Mouse (Mus musculus) midbrain, embryonic 15.5 days (tissue): ENCODE results near the gene Slc35f4. TPM values are rescaled to one million over a fixed set of nuclear protein-coding genes. Genes with fewer than 3 reads are reported as not detected.
"Not testable (repeated sequence)": the region's sequence is repeated elsewhere in the genome, so short reads cannot be mapped to it uniquely, and the experiment has no call there.

Experiments used
- ATAC-seq: fragments of 200-750 bp; cut with Nextera tagmentation; replicated peaks from 2 replicates; pipeline ENCODE4 v1.8.0; 2017; ENCODE audit warnings: moderate TSS enrichment
- H3K27ac ChIP-seq: fragments of 300-500 bp; sonication (generic); 2 replicates; pipeline ENCODE4 v1.5.1; 2015; ENCODE audit warnings: mild to moderate bottlenecking, inconsistent platforms
- H3K27me3 ChIP-seq: fragments of 300-500 bp; sonication (generic); replicated peaks from 2 replicates; pipeline ENCODE4 v1.6.1; 2015; ENCODE audit warnings: inconsistent platforms
- H3K36me3 ChIP-seq: fragments of 300-500 bp; sonication (generic); replicated peaks from 2 replicates; pipeline ENCODE4 v1.6.1; 2015; ENCODE audit warnings: inconsistent platforms
- H3K4me1 ChIP-seq: fragments of 300-500 bp; sonication (generic); 2 replicates; pipeline ENCODE4 v1.6.1; 2015; ENCODE audit warnings: inconsistent platforms
- H3K4me2 ChIP-seq: fragments of 300-500 bp; sonication (generic); 2 replicates; pipeline ENCODE4 v1.6.1; 2015; ENCODE audit warnings: inconsistent platforms, mild to moderate bottlenecking, moderate library complexity
- H3K4me3 ChIP-seq: fragments of 300-500 bp; sonication (generic); 2 replicates; pipeline ENCODE4 v1.5.1; 2015; ENCODE audit warnings: mild to moderate bottlenecking, inconsistent platforms
- H3K9ac ChIP-seq: fragments of 300-500 bp; sonication (generic); 2 replicates; pipeline ENCODE4 v1.6.1; 2015; ENCODE audit warnings: mild to moderate bottlenecking, inconsistent platforms
- H3K9me3 ChIP-seq: fragments of 300-500 bp; sonication (generic); 2 replicates; pipeline ENCODE4 v1.6.1; 2016; ENCODE audit warnings: inconsistent platforms
- WGBS: fragments of 180-500 bp; shearing (Covaris S2); methylation state at CpG from one replicate; pipeline ENCODE4 v1.1.7; 2015; ENCODE audit warnings: mixed read lengths; 5-methylcytosine and 5-hydroxymethylcytosine counted together
- polyA plus RNA-seq: library from polyadenylated mRNA; unstranded; fragments of >200 nt; fragmentation: Nextera tagmentation; extraction: Ambion mirVana; gene quantifications from 2 replicates; pipeline ENCODE4 v1.2.1, GENCODE M21; 2015

Slc35f4 gene
- polyA plus RNA-seq, 1 experiment from 2014 or later: 16.4 TPM

- H3K27ac ChIP-seq: no peak overlapping the region
- H3K9me3 ChIP-seq: no peaks in the 10 kb centered on the region
- no peak overlapping the region for H3K9ac ChIP-seq
- H3K4me1 ChIP-seq: peaks cover 4% of the 10 kb centered on the region; the same call in 1 of the 2 replicates
- no peaks in the 10 kb centered on the region for H3K27me3 ChIP-seq
- 32% methylated on average over 8 of the region's 8 CpGs for WGBS
- H3K4me2 ChIP-seq: no peak overlapping the region
- ATAC-seq: no peak
- no peak overlapping the region for H3K4me3 ChIP-seq
- H3K36me3 ChIP-seq: no peaks in the 10 kb centered on the region
Observed at GRCm38 (mm10) chr14:49300981-49301619, 224.7 kb downstream of the Slc35f4 start.

GRCm38 (mm10) chr14:49300326-49300725, 225.5 kb downstream of the Slc35f4 start:
- H3K4me1 ChIP-seq: no peaks in the 10 kb centered on the region
- no peak overlapping the region for H3K9ac ChIP-seq
- ATAC-seq: no peak
- no peak overlapping the region for H3K27ac ChIP-seq
- H3K36me3 ChIP-seq: no peaks in the 10 kb centered on the region
- H3K4me2 ChIP-seq: no peak overlapping the region
- H3K9me3 ChIP-seq: no peaks in the 10 kb centered on the region
- WGBS: 56% methylated on average over 8 of the region's 8 CpGs
- no peak overlapping the region for H3K4me3 ChIP-seq
- H3K27me3 ChIP-seq: no peaks in the 10 kb centered on the region

- Histone ChIP-seq H3K27me3 (no peaks in the 10 kb centered on the region), H3K36me3 (no peaks in the 10 kb centered on the region), H3K9ac (no peak overlapping the region), H3K4me1 (peaks cover 12% of the 10 kb centered on the region; the same call in 1 of the 2 replicates), H3K4me3 (no peak overlapping the region), H3K4me2 (no peak overlapping the region), H3K9me3 (no peaks in the 10 kb centered on the region), H3K27ac (0 out of 2 replicates have a peak overlapping the region, but pooled peaks have one; percentile 23)
- 11% methylated on average over 4 of the region's 4 CpGs for WGBS
- peak; percentile 75 for ATAC-seq
Observed at GRCm38 (mm10) chr14:49293802-49294449, 231.9 kb downstream of the Slc35f4 start.

- Histone ChIP-seq H3K27ac (no peak overlapping the region), H3K4me2 (no peak overlapping the region), H3K9me3 (no peaks in the 10 kb centered on the region), H3K36me3 (no peaks in the 10 kb centered on the region), H3K27me3 (0 out of 2 replicates have a peak, but pooled peaks cover 3% of the 10 kb centered on the region), H3K9ac (no peak overlapping the region), H3K4me3 (no peak overlapping the region), H3K4me1 (peaks cover 12% of the 10 kb centered on the region; the same call in 1 of the 2 replicates)
- no peak for ATAC-seq
- 89% methylated on average over 3 of the region's 3 CpGs for WGBS
Observed at GRCm38 (mm10) chr14:49290029-49290745, 235.7 kb downstream of the Slc35f4 start.

- Histone ChIP-seq H3K9ac (no peak overlapping the region), H3K27ac (no peak overlapping the region), H3K4me3 (no peak overlapping the region), H3K4me1 (no peaks in the 10 kb centered on the region), H3K27me3 (0 out of 2 replicates have a peak, but pooled peaks cover 3% of the 10 kb centered on the region), H3K4me2 (no peak overlapping the region), H3K9me3 (no peaks in the 10 kb centered on the region), H3K36me3 (no peaks in the 10 kb centered on the region)
- WGBS: 76% methylated on average over 7 of the region's 7 CpGs
- ATAC-seq: no peak
Observed at GRCm38 (mm10) chr14:49283784-49284655, 241.8 kb downstream of the Slc35f4 start.

GRCm38 (mm10) chr14:49278880-49279279, 247.0 kb downstream of the Slc35f4 start:
- Histone ChIP-seq H3K4me2 (no peak overlapping the region), H3K9ac (no peak overlapping the region), H3K27ac (no peak overlapping the region), H3K27me3 (no peaks in the 10 kb centered on the region), H3K36me3 (no peaks in the 10 kb centered on the region), H3K4me1 (no peaks in the 10 kb centered on the region), H3K4me3 (no peak overlapping the region), H3K9me3 (no peaks in the 10 kb centered on the region)
- ATAC-seq: no peak
- 76% methylated on average over 6 of the region's 6 CpGs for WGBS

GRCm38 (mm10) chr14:49278479-49278878, 247.4 kb downstream of the Slc35f4 start:
- not testable (repeated sequence) for H3K36me3 ChIP-seq, ATAC-seq, H3K9me3 ChIP-seq, H3K4me3 ChIP-seq, H3K4me2 ChIP-seq, H3K27me3 ChIP-seq, H3K9ac ChIP-seq, H3K4me1 ChIP-seq, H3K27ac ChIP-seq
- 89% methylated on average over 9 of the region's 9 CpGs for WGBS

GRCm38 (mm10) chr14:49277642-49278041, 248.2 kb downstream of the Slc35f4 start:
- Histone ChIP-seq H3K4me2 (no peak overlapping the region), H3K27ac (no peak overlapping the region), H3K4me1 (no peaks in the 10 kb centered on the region), H3K9ac (no peak overlapping the region), H3K4me3 (no peak overlapping the region), H3K9me3 (no peaks in the 10 kb centered on the region), H3K36me3 (no peaks in the 10 kb centered on the region), H3K27me3 (no peaks in the 10 kb centered on the region)
- ATAC-seq: no peak
- WGBS: 72% methylated on average over 3 of the region's 3 CpGs

GRCm38 (mm10) chr14:49275376-49275775, 250.5 kb downstream of the Slc35f4 start:
- WGBS: 39% methylated on average over 2 of the region's 2 CpGs
- H3K9me3 ChIP-seq: no peaks in the 10 kb centered on the region
- H3K4me3 ChIP-seq: no peak overlapping the region
- no peak for ATAC-seq
- no peak overlapping the region for H3K4me2 ChIP-seq
- no peak overlapping the region for H3K9ac ChIP-seq
- no peaks in the 10 kb centered on the region for H3K36me3 ChIP-seq
- no peak overlapping the region for H3K27ac ChIP-seq
- H3K4me1 ChIP-seq: no peaks in the 10 kb centered on the region
- H3K27me3 ChIP-seq: no peaks in the 10 kb centered on the region

GRCm38 (mm10) chr14:49265286-49266002, 260.4 kb downstream of the Slc35f4 start:
- ATAC-seq: no peak
- Histone ChIP-seq H3K4me2 (no peak overlapping the region), H3K27ac (no peak overlapping the region), H3K9ac (no peak overlapping the region), H3K9me3 (no peaks in the 10 kb centered on the region), H3K36me3 (no peaks in the 10 kb centered on the region), H3K4me1 (no peaks in the 10 kb centered on the region), H3K4me3 (no peak overlapping the region), H3K27me3 (no peaks in the 10 kb centered on the region)
- WGBS: 87% methylated on average over 5 of the region's 5 CpGs
